ENCODE assay signal across 11 mouse cellular contexts in the genomic region with DNA sequence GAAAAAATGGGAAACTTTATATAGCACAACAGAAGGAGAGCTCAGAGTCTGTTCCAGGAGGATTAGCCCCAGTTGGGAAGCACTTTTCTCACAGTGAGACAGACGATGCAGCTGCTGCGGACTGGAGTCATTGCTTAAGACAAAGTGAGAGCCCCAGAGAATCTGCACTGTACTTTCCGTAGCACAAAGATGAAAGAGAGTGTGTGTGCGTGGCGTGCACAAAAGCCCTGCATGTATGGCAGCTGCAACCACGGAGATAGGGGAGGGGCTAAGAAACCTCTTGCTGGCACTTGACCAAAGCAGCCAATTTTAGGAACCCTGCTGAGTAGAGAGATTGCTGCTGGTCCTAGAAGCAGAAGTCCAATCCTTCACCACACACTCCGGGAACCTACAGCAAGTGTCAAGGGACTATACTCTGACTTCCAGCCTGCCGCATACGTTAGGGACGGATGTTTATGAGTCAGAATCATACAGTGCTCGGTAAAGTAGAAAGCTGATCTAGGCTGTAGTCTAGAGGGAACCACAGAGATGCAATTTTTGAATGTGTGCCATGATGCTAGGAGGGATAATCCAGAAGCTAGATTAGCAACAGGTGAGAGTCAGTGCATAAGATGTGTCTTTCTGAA. TPM values are rescaled to one million over a fixed set of nuclear protein-coding genes. Genes with fewer than 3 reads are reported as not detected.
DNase-seq lines count a peak whose midpoint lies in the region; TF ChIP-seq lines count a peak whose summit lies in the region.
"Had no signal": no experiment of that assay in that cellular context is flagged by ENCODE, and none has a peak within 500 bp of the region (broad histone marks: within the 10 kb centered on the region; RNA-seq: fewer than 3 reads in every experiment).

No protein-coding gene starts in this region.

- H3K4me1 ChIP-seq in midbrain, embryonic 10.5 days: peaks cover 5% of the 10 kb centered on the region

- 74% methylated on average over 11 of the region's 11 CpGs for WGBS in midbrain, embryonic 10.5 days

- H3K27ac ChIP-seq in layer of hippocampus, adult 2 months: no peak overlapping the region
- 0 out of 2 replicates have a peak overlapping the region, but pooled peaks have one; percentile 25 for H3K27ac ChIP-seq in midbrain, embryonic 10.5 days (replicated peaks)

- no peak overlapping the region for H3K4me3 ChIP-seq in layer of hippocampus, adult 2 months
- H3K4me3 ChIP-seq in midbrain, embryonic 10.5 days: no peak overlapping the region

- H3K27me3 ChIP-seq in midbrain, embryonic 10.5 days (ENCODE audit: low read depth, poor library complexity, severe bottlenecking): no peaks in the 10 kb centered on the region
- H3K27me3 ChIP-seq: CH12.LX had no signal

- no peaks in the 10 kb centered on the region for H3K9me3 ChIP-seq in midbrain, embryonic 10.5 days (replicated peaks)

- no peaks in the 10 kb centered on the region for H3K36me3 ChIP-seq in midbrain, embryonic 10.5 days

- DNase-seq in layer of hippocampus, postnatal 10 days (ENCODE audit: low spot score in 2 of 2): peak; percentile 24 to 33
- no peak for DNase-seq in layer of hippocampus, adult 2 months (ENCODE audit: low spot score in 2 of 2)
- DNase-seq in frontal cortex, postnatal 10 days (ENCODE audit: low spot score in 2 of 2): peak; percentile 30 to 38
- no peak for DNase-seq in midbrain, embryonic 10.5 days (ENCODE audit: low spot score)
- peak; percentile 32 for DNase-seq in right cerebral cortex, postnatal 25 days
- no peak for DNase-seq in ovary, adult 18-20 months (ENCODE audit: low spot score)
- no peak for DNase-seq in adrenal gland, postnatal 36 days
- DNase-seq in T-cell, adult 2 months (ENCODE audit: low spot score): no peak
- DNase-seq: cerebellum, postnatal 36 days; gastrocnemius, postnatal 10 days had no signal

- TF ChIP-seq CTCF in layer of hippocampus, adult 2 months (conservative IDR thresholded peaks at IDR 0.05): no peak

RNA-seq across cellular contexts. Expression of a gene that starts 21.8 kb away (rescaled TPM):
- 100 to 1,000 TPM; 157 to 160 TPM for total RNA-seq in layer of hippocampus, postnatal 10 days (2021)
- 10 to 100 TPM; 77.6 to 79.2 TPM for total RNA-seq in layer of hippocampus, adult 2 months (2021)
- polyA plus RNA-seq in midbrain, embryonic 10.5 days (2016; fragmentation: Nextera tagmentation; extraction: Ambion mirVana): 3.4 and 4.9 TPM in 2 replicates
- total RNA-seq in adrenal gland, postnatal 36 days (2021): 1 to 10 TPM; 2.3 to 4.7 TPM

Comparison
In these comparisons a context has a peak if more than half of its experiments do, and no peak if none do; other contexts are left out.
1. DNase-seq: peak in layer of hippocampus, postnatal 10 days (2 of 2), frontal cortex, postnatal 10 days (2 of 2) and right cerebral cortex, postnatal 25 days (single experiment); none in layer of hippocampus, adult 2 months (0 of 2), midbrain, embryonic 10.5 days (single experiment), ovary, adult 18-20 months (single experiment), adrenal gland, postnatal 36 days (0 of 2) and T-cell, adult 2 months (single experiment).
2. RNA of a gene that starts 21.8 kb away (total RNA-seq): 157 to 160 TPM in layer of hippocampus, postnatal 10 days and 77.6 to 79.2 TPM in layer of hippocampus, adult 2 months; 2.3 to 4.7 TPM in adrenal gland, postnatal 36 days; every median in the first group is over 10 times any median in the second.